Mouse (Mus musculus): ENCODE measurements around the gene Coa4.
A peak's percentile ranks its signal among the peaks of the same experiment; 100 is the strongest.

Gene Coa4

DNA sequence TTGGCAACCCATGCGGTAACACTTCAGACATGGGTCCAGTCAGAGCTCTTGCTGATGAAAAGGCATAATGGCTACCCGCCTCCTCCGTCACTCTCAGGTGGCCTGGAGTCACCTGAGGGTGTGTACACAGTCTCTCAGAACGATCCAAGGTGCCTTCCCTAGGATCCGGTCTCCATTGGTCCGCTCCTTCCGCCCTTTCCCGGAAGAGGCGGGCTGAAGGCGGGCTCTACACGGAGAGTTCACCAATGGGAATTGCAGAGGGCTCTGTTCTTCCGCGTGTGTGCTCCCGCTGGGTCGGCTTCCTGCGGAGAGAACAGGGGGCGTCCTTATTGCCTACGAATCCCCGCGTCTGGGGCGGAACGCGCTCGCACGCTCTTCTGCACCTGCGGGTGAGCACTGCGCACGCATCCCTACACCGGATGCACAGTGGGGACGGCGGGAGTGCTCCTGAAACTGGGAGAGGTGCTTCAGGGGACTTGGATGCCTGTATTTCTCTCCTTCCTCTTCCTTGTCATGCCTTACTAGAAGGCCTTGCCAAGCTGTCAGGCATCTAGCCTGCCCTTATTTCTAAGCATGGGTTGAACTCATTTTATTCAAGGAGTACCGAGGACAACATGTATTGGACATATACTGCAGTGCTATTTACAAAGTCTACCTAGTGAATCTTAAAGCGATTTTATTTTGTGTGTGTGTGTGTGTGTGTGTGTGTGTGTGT lies at the start of gene Coa4:
Gene Coa4, plus strand, starts transcription at position 268 of the 715 bp plus-strand sequence.
- DNase-seq = peak; percentile 68 to 75

GRCm38 (mm10) chr7:100487301-100487700 lies 49.6 kb upstream of the Coa4 start:
- DNase-seq = no peak

- no peak for DNase-seq
Observed at GRCm38 (mm10) chr7:100488474-100489048, 48.3 kb upstream of the Coa4 start.

DNA sequence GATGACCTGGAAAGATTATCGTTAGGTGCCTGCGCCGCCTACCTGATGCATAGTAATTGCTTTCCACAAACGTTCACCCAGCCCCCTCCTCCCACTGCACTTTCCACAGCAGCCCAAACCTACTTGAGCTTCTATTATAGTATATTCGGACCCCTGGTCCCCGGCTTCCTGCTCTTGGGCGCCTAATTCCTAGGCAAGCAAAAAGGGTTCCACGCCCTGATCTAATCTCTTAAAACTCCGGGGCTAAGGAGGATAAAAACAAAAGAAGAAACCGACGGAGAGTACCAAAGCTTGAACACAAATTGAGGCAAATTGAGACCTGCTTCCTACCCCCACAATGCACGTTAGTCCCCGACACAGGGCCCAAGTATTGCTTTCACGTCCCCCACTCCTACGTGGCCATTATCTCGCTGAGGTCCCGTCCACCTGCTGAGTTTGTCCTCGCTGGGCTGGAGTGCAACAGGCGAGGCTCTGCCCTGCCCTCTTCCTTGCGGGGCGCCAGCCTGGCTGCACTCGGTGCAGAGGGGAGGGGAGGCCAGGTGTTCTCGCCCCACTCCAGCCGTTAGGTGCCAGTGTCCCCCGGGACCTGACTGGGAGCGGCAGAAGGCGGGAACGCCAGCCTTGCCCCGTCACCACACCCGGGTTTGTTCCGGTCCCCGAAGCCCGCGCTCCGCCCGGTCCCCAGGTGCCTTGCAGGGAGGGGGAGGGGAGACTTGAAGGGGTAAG lies 44.3 kb upstream of the Coa4 start:
- DNase-seq = peak; percentile 22 to 41

DNA sequence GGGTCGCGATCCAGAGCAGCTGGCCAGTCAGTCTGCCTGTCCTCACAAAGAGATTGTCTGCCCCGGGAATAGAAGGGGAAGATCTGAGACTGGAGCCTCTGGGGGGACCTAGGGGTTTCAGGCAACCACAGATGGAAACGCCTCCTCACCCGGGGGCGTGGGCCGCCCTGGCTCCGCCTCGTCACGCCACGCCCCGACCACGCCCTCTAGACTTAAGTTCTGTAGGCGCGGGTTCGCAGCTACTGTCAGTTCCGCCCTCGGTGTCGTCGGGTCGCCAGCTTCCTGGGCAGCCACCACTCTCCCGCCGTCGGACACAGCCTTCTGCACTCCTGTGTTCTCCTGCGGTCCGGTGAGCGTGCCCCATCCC lies 43.8 kb upstream of the Coa4 start, which contains the start of gene Ucp2:
Gene Ucp2, plus strand, starts transcription at position 221 of the 367 bp plus-strand sequence.
- DNase-seq = peak; percentile 96 to 99

GRCm38 (mm10) chr7:100493484-100494414 lies 43.1 kb upstream of the Coa4 start:
- peak; percentile 30 to 46 for DNase-seq

GRCm38 (mm10) chr7:100494415-100494831 lies 42.4 kb upstream of the Coa4 start:
- DNase-seq = peak; percentile 26 to 37

DNA sequence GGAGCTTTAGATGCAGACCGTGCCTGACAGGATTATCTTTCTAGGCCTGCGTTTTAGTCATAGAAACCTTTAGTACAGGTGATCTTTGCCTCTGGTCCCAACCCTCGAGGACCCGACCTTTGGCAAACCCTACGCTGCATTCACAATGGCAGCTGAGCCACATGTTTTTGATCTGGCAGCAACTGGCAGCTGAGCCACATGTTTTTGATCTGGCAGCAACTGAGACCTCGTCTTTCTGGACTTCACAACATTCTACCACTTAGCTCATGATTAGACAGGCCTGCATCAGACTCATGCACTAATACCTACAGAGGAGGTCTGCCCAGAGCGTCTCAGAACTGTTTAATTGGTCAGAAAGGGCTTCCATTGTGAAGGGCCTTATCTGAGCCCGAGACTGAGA lies 41.8 kb upstream of the Coa4 start:
- DNase-seq = no peak

DNA sequence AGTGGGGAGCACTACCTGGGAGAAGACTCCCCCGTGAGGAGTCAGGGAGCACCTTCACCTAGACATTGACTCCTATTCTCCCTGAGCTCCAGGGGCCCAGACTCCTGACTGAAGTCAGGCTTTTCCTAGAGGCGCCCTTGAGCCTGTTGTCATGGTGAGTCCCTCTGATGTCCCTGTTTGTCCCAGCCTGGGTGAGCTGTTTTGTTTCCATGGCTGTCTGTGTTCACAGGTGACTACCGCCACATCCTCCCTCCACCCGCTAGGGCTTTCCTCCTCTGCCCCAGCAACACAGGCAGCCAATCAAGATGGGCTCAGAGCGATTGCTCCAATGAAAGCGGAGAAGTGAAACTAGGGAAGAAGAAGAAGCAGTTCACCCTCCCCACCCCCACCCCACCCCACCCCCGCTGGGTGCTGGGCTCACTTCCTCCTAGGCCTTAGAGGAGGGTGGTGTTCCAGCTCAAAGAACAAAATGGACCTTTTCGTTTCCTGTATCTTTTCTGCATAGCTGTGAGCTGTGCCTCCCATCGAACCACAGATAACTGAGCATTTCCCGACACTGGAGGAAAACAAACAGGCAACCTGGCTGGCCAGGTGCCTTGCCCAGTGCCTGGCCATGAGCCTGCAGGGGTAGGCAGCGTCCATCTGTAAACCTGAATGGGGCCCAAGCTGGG lies 41.2 kb upstream of the Coa4 start:
- DNase-seq = peak; percentile 71 to 84

DNA sequence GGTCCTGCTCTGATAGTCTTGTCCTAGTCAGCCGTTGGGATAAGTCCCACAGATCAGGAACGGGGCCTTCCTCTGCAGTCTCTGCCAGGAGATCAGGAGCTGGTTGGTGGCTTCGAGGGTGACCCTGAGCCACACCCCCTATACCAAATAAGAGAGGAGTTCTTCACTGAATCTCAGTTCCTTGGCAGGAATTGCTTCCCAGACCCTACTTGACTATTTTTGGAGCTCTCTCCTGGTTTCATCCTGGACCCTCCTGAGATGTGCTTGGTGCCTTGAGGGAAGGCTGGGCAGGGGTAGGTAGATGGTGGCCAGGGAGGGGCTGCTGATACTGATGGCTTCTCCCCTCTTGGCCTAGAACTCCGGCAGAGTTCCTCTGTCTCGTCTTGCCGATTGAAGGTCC lies 40.5 kb upstream of the Coa4 start:
- DNase-seq = no peak

- peak; percentile 9 to 10 for DNase-seq
Observed at GRCm38 (mm10) chr7:100496791-100497190, 40.1 kb upstream of the Coa4 start.

- DNase-seq = no peak
Observed at GRCm38 (mm10) chr7:100497402-100497801, 39.5 kb upstream of the Coa4 start.

- peak in 1 of 2 experiments; percentile 12 for DNase-seq
Observed at GRCm38 (mm10) chr7:100497982-100498381, 38.9 kb upstream of the Coa4 start.

GRCm38 (mm10) chr7:100499465-100499864 lies 37.4 kb upstream of the Coa4 start:
- no peak for DNase-seq

DNA sequence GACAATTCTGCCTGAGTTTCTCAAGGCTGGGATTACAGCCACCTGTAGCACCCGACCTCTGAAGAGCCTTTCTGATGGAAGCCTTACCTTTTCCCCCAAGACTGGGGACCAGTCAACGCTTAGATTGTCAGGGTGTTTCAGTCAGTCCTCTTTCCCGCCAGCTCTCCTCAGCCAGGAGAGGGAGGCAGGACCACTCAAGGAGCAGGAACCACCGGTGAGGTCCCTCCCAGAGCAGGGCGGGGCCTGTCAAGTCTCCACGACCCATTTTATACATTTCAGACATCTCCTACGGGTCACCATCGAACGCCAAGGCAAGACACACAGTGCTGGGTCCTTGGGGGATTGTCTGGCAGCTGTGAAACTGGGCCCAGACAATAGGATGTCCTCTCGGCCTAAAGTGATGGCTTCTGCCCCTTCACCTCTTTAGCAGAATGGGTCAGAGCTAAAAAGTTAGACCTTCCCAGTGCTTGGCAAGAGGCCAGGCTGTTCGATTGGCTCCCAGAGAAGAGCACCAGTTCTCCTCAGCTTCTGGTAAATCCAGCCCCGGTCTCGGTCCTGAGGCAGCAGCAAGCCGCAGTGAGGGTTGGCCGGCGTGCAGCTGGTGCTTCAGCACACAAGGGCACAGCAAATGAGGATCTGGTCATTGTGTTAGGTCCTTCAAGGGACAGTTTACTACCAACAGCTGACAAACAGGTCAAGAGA lies 36.4 kb upstream of the Coa4 start:
- DNase-seq = peak; percentile 34 to 40

DNA sequence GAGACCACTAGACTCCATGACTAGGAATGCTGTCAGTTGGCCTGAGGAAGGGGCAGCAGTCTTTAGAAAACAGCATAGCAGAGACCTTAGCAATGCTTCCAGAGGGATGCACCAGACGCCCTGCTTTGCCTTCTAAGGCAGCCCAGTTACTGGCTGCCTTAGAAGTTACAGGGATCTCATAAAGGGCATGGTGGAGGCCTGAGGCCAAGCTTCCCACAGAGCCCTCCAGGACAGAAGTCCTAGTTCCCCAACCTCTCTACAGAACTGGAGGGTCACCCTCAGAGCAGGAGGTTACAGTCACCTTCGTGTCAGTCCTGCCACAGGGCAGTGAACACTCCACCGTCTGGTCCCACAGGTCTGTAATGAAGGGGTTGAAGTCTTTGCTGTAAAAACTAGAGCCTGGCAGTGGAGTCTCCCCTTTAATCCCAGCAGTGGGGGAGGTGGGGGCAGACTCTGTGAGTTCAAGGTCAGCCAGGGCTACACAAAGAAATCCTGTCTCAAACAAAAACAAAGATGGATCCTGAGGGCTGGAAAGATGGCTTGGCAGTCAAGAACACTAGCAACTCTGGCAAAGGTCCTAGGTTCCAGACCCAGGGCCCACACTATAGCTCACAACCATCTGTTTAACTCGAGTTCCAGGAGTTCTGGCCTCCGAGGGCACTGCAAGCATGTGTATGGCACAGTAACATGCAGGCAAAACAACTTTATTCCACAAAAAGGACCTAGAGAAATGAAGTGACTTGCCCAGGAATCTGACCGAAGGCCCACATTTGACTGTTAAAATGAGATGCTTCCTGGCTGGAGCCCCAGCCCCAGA lies 35.6 kb upstream of the Coa4 start:
- DNase-seq = peak; percentile 19 to 42

GRCm38 (mm10) chr7:100501844-100502373 lies 35.0 kb upstream of the Coa4 start:
- DNase-seq = no peak

GRCm38 (mm10) chr7:100502374-100502922 lies 34.4 kb upstream of the Coa4 start:
- DNase-seq = peak in 1 of 2 experiments; percentile 26

DNA sequence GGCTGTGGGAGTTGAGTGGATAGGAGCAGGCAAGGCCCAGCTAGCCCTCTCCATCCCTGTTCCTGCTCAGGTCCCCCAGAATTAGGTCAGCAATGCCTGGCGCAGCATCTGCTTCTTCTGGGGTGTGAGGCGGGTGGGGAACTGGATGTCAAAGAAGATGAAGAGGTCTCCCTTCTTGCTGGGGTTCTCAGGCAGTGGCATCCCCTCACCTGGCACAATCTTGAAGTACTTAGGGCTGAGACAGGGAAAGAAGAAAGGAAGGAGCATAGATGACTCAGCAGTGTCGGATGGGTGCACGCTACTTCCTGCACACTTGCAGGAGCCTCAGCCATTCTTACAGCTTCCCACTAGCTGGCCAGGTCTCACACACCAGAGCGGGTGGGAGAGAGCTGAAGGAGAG lies 33.8 kb upstream of the Coa4 start:
- peak in 1 of 2 experiments; percentile 24 for DNase-seq
